Mouse (Mus musculus) midbrain, embryonic 12.5 days (tissue): ENCODE measurements at regions not wholly inside any gene's neighbourhood (a gene's known extent, or its start where the extent isn't known, plus 50 kb on each side); places are given as distances from the start of the nearest gene placed in this dataset.

ENCODE experiments used
- ATAC-seq: fragments of 200-750 bp; cut with Nextera tagmentation; 2 replicates; pipeline ENCODE4 v1.8.0; 2017; ENCODE audit warnings: low read depth, moderate TSS enrichment, moderate library complexity; ENCODE audit not compliant: low FRiP score
- H3K27ac ChIP-seq: fragments of 300-500 bp; sonication (generic); replicated peaks from 2 replicates; pipeline ENCODE4 v1.5.1; 2016; ENCODE audit warnings: mild to moderate bottlenecking
- H3K27me3 ChIP-seq: fragments of 300-500 bp; sonication (generic); 2 replicates; pipeline ENCODE4 v1.6.1; 2016; ENCODE audit warnings: mild to moderate bottlenecking
- H3K36me3 ChIP-seq: fragments of 300-500 bp; sonication (generic); 2 replicates; pipeline ENCODE4 v1.6.1; 2016
- H3K4me1 ChIP-seq: fragments of 300-500 bp; sonication (generic); 2 replicates; pipeline ENCODE4 v1.6.1; 2016
- H3K4me2 ChIP-seq: fragments of 300-500 bp; sonication (generic); replicated peaks from 2 replicates; pipeline ENCODE4 v1.6.1; 2016; ENCODE audit warnings: mild to moderate bottlenecking, moderate library complexity
- H3K4me3 ChIP-seq: fragments of 300-500 bp; sonication (generic); 2 replicates; pipeline ENCODE4 v1.5.1; 2016; ENCODE audit warnings: mild to moderate bottlenecking
- H3K9ac ChIP-seq: fragments of 300-500 bp; sonication (generic); replicated peaks from 2 replicates; pipeline ENCODE4 v1.6.1; 2016; ENCODE audit warnings: mild to moderate bottlenecking, moderate library complexity
- H3K9me3 ChIP-seq: fragments of 300-500 bp; sonication (generic); 2 replicates; pipeline ENCODE4 v1.6.1; 2016; ENCODE audit warnings: mild to moderate bottlenecking
- WGBS: fragments of 180-500 bp; shearing (Covaris S2); methylation state at CpG from one replicate; pipeline ENCODE4 v1.1.7; 2016; 5-methylcytosine and 5-hydroxymethylcytosine counted together

- no peak for ATAC-seq
- H3K36me3 ChIP-seq = no peaks in the 10 kb centered on the region
- no peak overlapping the region for H3K4me2 ChIP-seq
- H3K27ac ChIP-seq = no peak overlapping the region
- no peaks in the 10 kb centered on the region for H3K9me3 ChIP-seq
- WGBS = 76% methylated on average over 7 of the region's 7 CpGs
- H3K4me1 ChIP-seq = no peaks in the 10 kb centered on the region
- no peaks in the 10 kb centered on the region for H3K27me3 ChIP-seq
- no peak overlapping the region for H3K9ac ChIP-seq
- no peak overlapping the region for H3K4me3 ChIP-seq
These were observed 1147.3 kb upstream of the Flrt2 start for GRCm38 (mm10) chr12:94544706-94545105.

GRCm38 (mm10) chr12:94560374-94561194, 1131.4 kb upstream of the Flrt2 start:
- Histone ChIP-seq H3K4me1 (no peaks in the 10 kb centered on the region), H3K27ac (no peak overlapping the region), H3K27me3 (no peaks in the 10 kb centered on the region), H3K9ac (no peak overlapping the region), H3K36me3 (no peaks in the 10 kb centered on the region), H3K4me2 (no peak overlapping the region), H3K9me3 (no peaks in the 10 kb centered on the region), H3K4me3 (no peak overlapping the region)
- WGBS = 87% methylated on average over 2 of the region's 2 CpGs
- no peak for ATAC-seq

DNA sequence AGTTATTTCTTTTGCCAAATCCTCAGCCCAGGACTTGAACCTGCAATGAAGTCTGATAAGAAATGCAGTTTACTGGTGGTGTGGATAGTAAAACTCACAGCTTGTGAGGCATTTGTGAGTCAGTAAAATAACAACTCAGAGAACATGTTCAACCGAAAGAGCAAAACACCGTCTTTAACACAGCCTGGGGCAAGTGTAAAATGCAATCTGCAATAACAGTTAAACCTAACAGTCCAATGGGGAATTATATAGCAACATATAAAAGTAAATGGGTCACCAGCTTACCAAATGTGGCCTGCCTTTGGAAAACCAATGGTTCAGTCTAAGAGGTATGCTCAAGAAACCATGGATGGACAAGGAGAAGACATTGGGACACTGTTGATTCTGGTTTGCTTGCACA, 1117.0 kb upstream of the Flrt2 start:
- Histone ChIP-seq H3K27me3 (no peaks in the 10 kb centered on the region), H3K4me2 (no peak overlapping the region), H3K27ac (no peak overlapping the region), H3K9ac (no peak overlapping the region), H3K4me3 (no peak overlapping the region), H3K4me1 (no peaks in the 10 kb centered on the region), H3K9me3 (no peaks in the 10 kb centered on the region), H3K36me3 (no peaks in the 10 kb centered on the region)
- WGBS = 74% methylated on average over 2 of the region's 2 CpGs
- ATAC-seq = no peak

DNA sequence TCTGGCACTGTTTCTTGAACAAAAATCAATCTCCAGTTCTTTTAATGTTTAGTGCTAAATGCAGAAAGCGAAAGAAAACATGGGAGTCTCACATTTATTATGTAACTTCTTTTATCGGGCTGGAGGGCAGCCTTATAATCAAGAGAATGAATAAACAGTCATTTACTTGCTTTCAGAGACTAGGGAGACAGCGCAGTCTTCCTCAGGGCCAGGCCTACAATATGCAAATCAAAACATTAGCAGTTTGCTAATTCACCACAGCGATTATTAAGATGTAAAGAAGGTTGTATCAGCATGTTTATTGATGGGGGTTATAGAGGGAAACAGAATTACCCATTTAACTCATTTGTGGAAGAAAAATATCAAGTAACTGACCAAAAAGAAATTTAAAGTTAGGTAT, 1111.7 kb upstream of the Flrt2 start:
- no peak for ATAC-seq
- no peak overlapping the region for H3K9ac ChIP-seq

DNA sequence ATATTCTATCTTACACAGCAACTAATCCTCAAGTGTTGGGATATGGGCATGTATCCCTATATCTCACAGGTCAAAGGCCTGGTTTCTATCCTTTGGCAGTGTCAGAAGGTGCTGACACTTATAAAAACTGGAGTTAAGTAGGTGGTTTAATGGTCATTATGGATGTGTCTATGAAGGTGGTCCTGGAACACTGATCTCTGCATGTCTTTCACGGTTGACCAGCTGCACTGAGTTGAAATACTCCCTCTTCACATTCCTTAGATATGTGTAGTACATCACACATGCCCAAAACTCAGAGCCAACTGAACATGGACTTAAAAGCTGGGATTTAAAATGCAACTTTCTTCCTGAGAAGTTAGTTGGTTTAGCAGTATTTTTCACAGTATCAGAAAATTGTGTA, 1107.7 kb upstream of the Flrt2 start:
- Histone ChIP-seq H3K27ac (no peak overlapping the region), H3K9ac (no peak overlapping the region), H3K4me2 (no peak overlapping the region), H3K4me1 (no peaks in the 10 kb centered on the region), H3K4me3 (no peak overlapping the region), H3K27me3 (no peaks in the 10 kb centered on the region), H3K36me3 (no peaks in the 10 kb centered on the region), H3K9me3 (no peaks in the 10 kb centered on the region)
- WGBS = 74% methylated on average over 1 of the region's 1 CpGs
- ATAC-seq = no peak

More for the DNA sequence above, 1111.7 kb upstream of the Flrt2 start:
- 49% methylated on average over 4 of the region's 4 CpGs for WGBS
- no peaks in the 10 kb centered on the region for H3K4me1 ChIP-seq
- no peak overlapping the region for H3K4me2 ChIP-seq
- H3K4me3 ChIP-seq = no peak overlapping the region
- no peaks in the 10 kb centered on the region for H3K36me3 ChIP-seq
- no peak overlapping the region for H3K27ac ChIP-seq
- no peaks in the 10 kb centered on the region for H3K27me3 ChIP-seq
- H3K9me3 ChIP-seq = no peaks in the 10 kb centered on the region

DNA sequence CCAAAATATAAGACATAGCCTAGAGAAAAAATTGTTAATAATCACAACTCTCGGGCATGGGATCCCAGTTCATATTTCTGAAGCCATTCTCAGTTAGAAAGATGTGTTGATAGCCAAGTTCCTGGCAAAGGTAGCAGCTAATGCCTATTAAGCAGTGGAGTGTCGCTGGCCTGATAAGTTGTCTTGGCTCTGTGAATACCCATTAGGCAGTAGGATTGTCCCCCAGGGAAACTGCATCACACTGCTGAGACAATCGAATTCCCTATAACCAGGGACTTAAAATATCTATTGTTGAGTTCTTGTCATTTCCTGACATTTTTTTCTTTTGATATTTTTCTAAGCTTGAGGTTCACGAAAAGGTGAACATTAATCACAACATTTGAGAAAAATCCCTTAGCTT, 1105.0 kb upstream of the Flrt2 start:
- no peaks in the 10 kb centered on the region for H3K9me3 ChIP-seq
- no peaks in the 10 kb centered on the region for H3K4me1 ChIP-seq
- no peaks in the 10 kb centered on the region for H3K36me3 ChIP-seq
- no peak overlapping the region for H3K9ac ChIP-seq
- WGBS = 74% methylated on average over 4 of the region's 4 CpGs
- no peak overlapping the region for H3K27ac ChIP-seq
- H3K4me2 ChIP-seq = no peak overlapping the region
- no peaks in the 10 kb centered on the region for H3K27me3 ChIP-seq
- no peak for ATAC-seq
- no peak overlapping the region for H3K4me3 ChIP-seq

DNA sequence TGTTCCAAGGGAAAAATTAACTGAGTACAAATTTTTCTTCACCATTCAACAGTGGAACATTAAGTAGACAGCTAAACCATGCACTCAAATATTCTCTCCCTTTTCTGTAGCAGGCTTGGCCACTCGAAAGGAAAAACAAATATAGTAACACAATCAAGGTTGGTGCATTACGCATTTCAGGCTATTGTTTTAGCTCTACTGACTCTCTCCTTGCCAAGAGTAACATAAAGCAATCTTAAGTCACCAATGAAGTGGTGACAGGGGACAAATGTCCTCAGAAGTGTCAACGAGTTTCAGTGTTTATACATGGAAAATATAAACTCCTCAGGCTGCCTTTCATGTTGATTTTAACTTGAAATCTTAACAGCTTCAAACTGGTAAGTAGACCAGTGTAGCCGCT, 1103.4 kb upstream of the Flrt2 start:
- H3K36me3 ChIP-seq = no peaks in the 10 kb centered on the region
- no peak overlapping the region for H3K4me2 ChIP-seq
- no peak overlapping the region for H3K9ac ChIP-seq
- no peak overlapping the region for H3K27ac ChIP-seq
- 77% methylated on average over 4 of the region's 4 CpGs for WGBS
- no peaks in the 10 kb centered on the region for H3K27me3 ChIP-seq
- no peak overlapping the region for H3K4me3 ChIP-seq
- no peaks in the 10 kb centered on the region for H3K9me3 ChIP-seq
- ATAC-seq = no peak
- H3K4me1 ChIP-seq = no peaks in the 10 kb centered on the region

DNA sequence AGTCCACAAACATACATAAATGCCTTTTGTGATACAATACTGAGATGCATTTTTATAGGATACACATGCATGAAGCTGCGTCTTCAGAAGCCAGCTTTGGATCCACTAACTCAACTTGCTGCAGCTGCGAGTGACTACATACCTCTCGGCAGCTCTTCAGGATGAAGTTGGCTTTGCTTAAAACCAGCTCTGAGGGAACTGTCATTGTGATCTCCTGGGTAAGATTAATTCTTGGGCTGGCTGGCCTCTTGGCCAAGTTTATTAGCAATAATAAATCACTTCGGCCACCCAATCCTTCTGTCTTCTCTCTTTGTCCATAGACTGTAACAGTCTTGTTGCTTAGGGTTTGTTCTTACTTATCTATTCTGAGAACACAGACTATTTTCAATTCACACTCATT, 1103.0 kb upstream of the Flrt2 start:
- Histone ChIP-seq H3K36me3 (no peaks in the 10 kb centered on the region), H3K27ac (no peak overlapping the region), H3K4me2 (no peak overlapping the region), H3K4me1 (no peaks in the 10 kb centered on the region), H3K4me3 (no peak overlapping the region), H3K9me3 (no peaks in the 10 kb centered on the region), H3K9ac (no peak overlapping the region), H3K27me3 (no peaks in the 10 kb centered on the region)
- ATAC-seq = no peak
- WGBS = 95% methylated on average over 4 of the region's 4 CpGs

GRCm38 (mm10) chr12:94605566-94605965, 1086.5 kb upstream of the Flrt2 start:
- no peaks in the 10 kb centered on the region for H3K9me3 ChIP-seq
- ATAC-seq = no peak
- 92% methylated on average over 1 of the region's 1 CpGs for WGBS
- H3K4me3 ChIP-seq = no peak overlapping the region
- H3K9ac ChIP-seq = no peak overlapping the region
- no peaks in the 10 kb centered on the region for H3K36me3 ChIP-seq
- no peaks in the 10 kb centered on the region for H3K27me3 ChIP-seq
- no peak overlapping the region for H3K4me2 ChIP-seq
- H3K27ac ChIP-seq = no peak overlapping the region
- H3K4me1 ChIP-seq = no peaks in the 10 kb centered on the region

DNA sequence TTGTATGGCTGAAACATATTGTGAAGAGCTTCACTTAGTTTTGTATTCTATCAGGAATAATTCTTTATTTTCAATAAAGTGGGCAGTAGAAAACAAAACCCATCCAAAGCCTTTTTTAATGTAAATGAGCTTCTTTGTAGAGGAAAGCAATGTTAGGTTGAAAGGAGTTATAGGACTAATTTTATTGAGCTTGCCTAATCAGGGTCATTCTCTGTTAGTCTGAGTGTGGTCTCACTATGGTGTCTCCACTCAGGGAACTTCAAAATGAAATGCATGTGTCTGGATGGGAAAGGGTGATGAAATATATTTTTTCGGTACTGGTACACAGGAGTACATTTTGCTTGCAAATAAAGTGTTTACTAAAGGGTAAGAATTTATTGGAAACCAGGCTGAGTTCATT, 1055.5 kb upstream of the Flrt2 start:
- no peak for ATAC-seq

DNA sequence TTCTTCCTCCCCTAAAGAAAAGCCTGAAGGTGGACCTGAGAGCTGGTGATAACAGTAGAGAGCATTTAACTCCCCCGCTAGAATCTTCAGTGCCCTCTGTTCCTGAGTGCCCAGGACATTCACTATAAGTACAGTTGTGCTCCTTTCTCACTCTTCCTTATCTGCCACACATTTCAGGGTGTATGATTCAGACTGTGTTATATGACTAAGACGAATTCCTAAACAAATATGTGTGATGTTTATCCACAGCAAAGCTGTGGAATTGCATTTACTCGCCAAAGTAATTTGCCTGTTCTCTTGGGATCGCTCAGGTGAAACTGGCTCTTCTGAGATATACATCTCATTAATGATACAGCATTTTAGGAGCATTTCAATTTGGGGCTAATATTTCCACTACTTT, 1051.9 kb upstream of the Flrt2 start:
- H3K4me1 ChIP-seq = no peaks in the 10 kb centered on the region; the same call in 1 of the 2 replicates
- H3K4me2 ChIP-seq = no peak overlapping the region
- H3K27me3 ChIP-seq = no peaks in the 10 kb centered on the region
- 83% methylated on average over 4 of the region's 4 CpGs for WGBS
- H3K27ac ChIP-seq = no peak overlapping the region
- no peak for ATAC-seq
- H3K36me3 ChIP-seq = no peaks in the 10 kb centered on the region
- no peak overlapping the region for H3K4me3 ChIP-seq
- no peaks in the 10 kb centered on the region for H3K9me3 ChIP-seq
- no peak overlapping the region for H3K9ac ChIP-seq

More for the DNA sequence above, 1055.5 kb upstream of the Flrt2 start:
- H3K36me3 ChIP-seq = no peaks in the 10 kb centered on the region
- no peaks in the 10 kb centered on the region for H3K27me3 ChIP-seq
- no peak overlapping the region for H3K4me2 ChIP-seq
- H3K9me3 ChIP-seq = no peaks in the 10 kb centered on the region
- WGBS = 56% methylated on average over 1 of the region's 1 CpGs
- H3K4me1 ChIP-seq = no peaks in the 10 kb centered on the region; the same call in 1 of the 2 replicates
- no peak overlapping the region for H3K9ac ChIP-seq
- H3K4me3 ChIP-seq = no peak overlapping the region
- no peak overlapping the region for H3K27ac ChIP-seq

DNA sequence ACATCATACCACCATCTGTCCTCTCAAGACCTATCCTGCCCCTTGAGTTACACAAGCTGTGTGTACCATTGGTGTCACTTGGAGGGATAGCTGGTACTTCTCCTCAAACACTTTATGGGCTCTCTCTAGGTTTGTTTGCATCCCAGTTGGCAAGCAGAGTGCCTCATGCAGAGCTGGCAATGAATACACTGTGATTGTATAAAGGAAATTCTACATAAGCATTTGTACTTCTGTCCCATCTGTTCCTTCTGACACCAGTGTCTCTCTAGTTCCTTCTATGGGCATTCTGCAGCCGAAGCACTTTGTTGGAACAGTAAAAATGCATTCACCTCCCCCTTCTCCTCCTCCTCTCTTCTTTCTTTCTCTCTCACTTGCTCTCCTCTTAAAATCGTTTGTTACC, 1046.7 kb upstream of the Flrt2 start:
- Histone ChIP-seq H3K4me1 (no peaks in the 10 kb centered on the region), H3K27me3 (no peaks in the 10 kb centered on the region), H3K4me2 (no peak overlapping the region), H3K9me3 (no peaks in the 10 kb centered on the region), H3K9ac (no peak overlapping the region), H3K27ac (no peak overlapping the region), H3K36me3 (no peaks in the 10 kb centered on the region), H3K4me3 (no peak overlapping the region)
- 72% methylated on average over 2 of the region's 2 CpGs for WGBS
- no peak for ATAC-seq

DNA sequence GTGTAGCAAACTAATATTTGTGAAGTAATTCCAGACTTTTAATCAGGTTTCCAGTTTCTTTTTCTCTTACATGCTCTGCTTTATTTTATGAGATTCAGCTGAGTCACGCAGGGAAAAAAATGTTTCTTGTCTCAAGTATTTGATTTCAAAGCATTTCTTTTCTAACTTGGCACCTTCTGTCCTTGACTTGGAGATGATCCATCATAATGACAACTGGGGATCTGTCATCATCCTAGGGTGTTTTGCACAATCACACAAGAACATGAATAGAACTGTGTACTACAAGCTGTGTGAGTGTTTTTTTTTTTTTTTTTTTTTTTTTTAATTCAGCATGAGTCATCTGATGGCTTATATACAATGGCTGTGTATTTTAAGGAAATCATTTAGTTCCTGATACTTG, 1022.0 kb upstream of the Flrt2 start:
- Histone ChIP-seq H3K4me2 (no peak overlapping the region), H3K9me3 (no peaks in the 10 kb centered on the region), H3K36me3 (no peaks in the 10 kb centered on the region), H3K4me1 (no peaks in the 10 kb centered on the region), H3K27ac (no peak overlapping the region), H3K9ac (no peak overlapping the region), H3K27me3 (no peaks in the 10 kb centered on the region), H3K4me3 (no peak overlapping the region)
- WGBS = 97% methylated on average over 1 of the region's 1 CpGs
- no peak for ATAC-seq
